Comparison of ENCODE assay signal across 16 mouse cellular contexts in the genomic region with DNA sequence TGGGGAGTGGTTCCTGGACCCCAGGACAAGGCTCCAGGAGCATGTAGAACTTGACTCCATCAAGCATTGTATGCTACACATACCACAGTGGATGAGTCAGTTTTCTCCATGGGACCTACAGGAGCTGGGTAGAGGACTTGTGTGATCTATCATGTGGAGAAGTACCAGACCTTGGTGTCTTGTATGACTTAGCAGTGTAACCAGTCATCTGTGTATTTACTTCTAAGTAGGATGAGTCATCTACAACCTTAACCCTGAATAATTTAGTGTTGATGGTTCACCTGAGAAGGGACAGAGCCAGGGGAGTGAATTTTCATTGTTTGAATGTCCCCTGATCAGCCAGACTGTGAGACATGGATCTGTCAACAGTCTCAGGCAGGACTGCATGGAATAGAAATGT. TPM values are rescaled to one million over a fixed set of nuclear protein-coding genes. Genes with fewer than 3 reads are reported as not detected.
"Had no signal": no experiment of that assay in that cellular context is flagged by ENCODE, and none has a peak within 500 bp of the region (broad histone marks: within the 10 kb centered on the region; RNA-seq: fewer than 3 reads in every experiment).

No protein-coding gene starts in this region.

- H3K27ac ChIP-seq: neural tube, embryonic 13.5 days; neural tube, embryonic 15.5 days; stomach, embryonic 15.5 days had no signal

- H3K4me3 ChIP-seq: neural tube, embryonic 13.5 days; neural tube, embryonic 15.5 days; stomach, embryonic 15.5 days had no signal

- H3K9me3 ChIP-seq: neural tube, embryonic 13.5 days; neural tube, embryonic 15.5 days; stomach, embryonic 15.5 days had no signal

- H3K4me2 ChIP-seq: neural tube, embryonic 13.5 days; neural tube, embryonic 15.5 days; stomach, embryonic 15.5 days had no signal

- H3K36me3 ChIP-seq: neural tube, embryonic 13.5 days; neural tube, embryonic 15.5 days; stomach, embryonic 15.5 days had no signal

- H3K9ac ChIP-seq: neural tube, embryonic 13.5 days; neural tube, embryonic 15.5 days; stomach, embryonic 15.5 days had no signal

- H3K27me3 ChIP-seq: neural tube, embryonic 13.5 days; neural tube, embryonic 15.5 days; stomach, embryonic 15.5 days had no signal

- DNase-seq: retina, postnatal 1 day; right cerebral cortex, adult 18-20 months; right cerebral cortex, postnatal 14 days; right cerebral cortex, postnatal 25 days; right cerebral cortex, postnatal 4 days; spleen, adult 18-20 months; thymus, adult 18-20 months; thymus, adult 2 months; thymus, postnatal 14 days; thymus, postnatal 25 days; thymus, postnatal 36 days; thymus, postnatal 4 days had no signal

- H3K4me1 ChIP-seq: stomach, embryonic 15.5 days had no signal

RNA-seq across cellular contexts. Expression of a gene that starts 48.4 kb away (rescaled TPM):
- total RNA-seq: neutrophil, adult 5-6 weeks had no signal
